Mouse (Mus musculus): ENCODE results near the gene Rgcc.

Rgcc gene

DNA sequence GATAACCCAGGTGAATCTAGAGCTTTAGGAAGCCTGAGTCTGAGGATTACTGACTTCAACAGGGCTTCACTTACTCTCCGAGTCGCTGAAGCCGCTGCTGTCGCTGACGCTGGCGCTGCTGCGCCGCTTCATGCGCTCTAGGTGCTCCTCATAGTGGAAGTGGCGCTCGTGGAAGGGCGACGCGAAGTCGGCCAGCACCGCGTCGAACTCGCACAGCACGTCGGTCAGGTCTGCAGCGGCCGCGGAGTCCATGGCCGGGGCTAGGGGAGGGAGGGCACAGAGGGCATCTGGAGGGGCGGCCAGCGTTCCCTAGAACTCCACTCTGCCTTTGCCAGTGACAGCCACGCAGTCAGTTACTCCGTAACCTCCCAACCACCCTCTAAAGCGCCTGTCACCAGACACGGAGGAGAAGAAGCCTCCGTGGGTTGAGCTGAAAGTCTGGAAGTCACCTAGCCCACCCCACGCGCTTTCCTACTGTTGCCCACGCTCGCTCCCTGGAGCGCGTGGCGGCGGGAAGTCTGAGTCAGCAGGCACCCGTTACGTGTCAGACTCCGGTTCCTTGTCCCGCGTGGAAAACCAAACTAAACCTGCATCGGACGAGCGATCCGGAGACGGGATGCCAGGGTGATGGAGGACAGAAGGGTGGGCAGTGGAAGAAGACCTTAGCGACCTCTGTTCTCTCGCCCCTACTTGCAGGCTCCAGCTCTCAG, 649 bp downstream of the Rgcc start:
- DNase-seq (ENCODE audit: low read depth) = no peak

DNA sequence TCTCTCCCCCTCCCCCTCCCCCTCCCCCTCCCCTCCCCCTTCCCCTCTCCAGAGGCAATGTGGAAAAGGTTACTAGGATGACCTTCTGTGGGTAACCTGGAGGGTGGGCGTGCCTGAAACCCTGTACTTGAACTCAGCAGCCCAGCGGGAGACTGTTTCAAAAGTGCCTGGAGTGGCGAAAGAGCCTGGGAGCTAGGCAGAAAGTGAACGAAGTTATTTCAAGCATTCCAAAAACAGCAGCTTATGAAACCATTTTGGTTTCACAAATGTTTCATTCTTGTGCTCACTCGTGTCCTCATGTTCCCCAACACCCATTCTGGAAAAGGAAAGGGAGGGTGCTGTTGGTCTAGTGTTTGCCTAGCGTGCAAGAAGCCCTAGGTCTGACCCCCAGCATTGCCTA, 1.6 kb downstream of the Rgcc start:
- DNase-seq (ENCODE audit: low read depth) = no peak

DNA sequence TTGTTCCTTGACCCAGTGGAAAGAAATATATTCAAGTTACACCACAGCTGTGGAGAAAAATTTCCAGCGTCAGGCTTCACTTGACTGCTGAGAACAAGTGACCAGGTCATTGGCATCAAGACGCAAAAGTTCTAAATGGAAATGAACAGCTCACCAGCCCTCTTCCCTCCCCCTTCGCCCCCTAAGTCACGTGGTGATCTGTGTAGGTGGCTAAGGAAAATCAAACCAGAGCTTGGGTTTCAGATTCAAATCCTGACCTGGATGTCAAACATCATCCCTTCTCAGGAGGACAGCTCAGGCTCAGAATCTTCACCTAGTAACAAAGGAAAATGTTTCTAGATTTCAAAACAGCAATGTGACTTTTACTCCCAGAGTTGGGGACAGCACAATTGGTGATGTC, 2.2 kb downstream of the Rgcc start:
- no peak for DNase-seq (ENCODE audit: low read depth)

DNA sequence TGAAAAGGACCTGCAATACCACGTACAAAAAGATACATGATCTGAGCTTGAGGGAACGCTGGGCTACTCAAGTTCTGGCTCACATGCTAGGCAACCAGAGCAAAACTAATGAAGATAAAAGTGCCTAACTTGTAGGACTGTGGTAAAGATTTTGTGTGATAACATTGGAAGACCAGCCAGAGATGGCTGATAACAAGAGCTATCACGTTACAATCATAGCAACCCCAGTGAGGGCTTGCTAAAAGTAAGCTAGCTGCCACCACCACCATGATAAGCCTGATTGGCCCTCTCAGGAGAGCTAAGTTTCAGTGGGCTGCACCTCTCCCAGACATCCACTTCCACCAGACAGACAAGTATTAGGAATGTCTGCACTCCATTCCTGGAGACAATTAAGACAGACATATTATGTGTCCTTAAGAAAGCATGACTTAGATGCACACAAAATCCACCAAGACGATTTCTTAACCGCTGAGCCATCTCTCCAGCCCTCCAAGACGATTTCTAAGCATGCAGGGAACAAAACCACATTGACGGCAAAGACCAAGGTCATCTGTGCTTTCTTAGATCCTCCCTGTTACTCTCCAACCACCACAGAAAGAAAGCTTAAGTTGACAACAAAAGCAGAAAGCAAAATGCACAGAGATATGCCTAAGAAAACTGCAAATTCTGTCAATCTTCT, 3.0 kb downstream of the Rgcc start:
- no peak for DNase-seq (ENCODE audit: low read depth)

- DNase-seq (ENCODE audit: low read depth) = no peak
Observed at GRCm38 (mm10) chr14:79296836-79297235, 4.6 kb downstream of the Rgcc start.

GRCm38 (mm10) chr14:79296201-79296600, 5.2 kb downstream of the Rgcc start:
- DNase-seq (ENCODE audit: low read depth) = no peak

GRCm38 (mm10) chr14:79295579-79295978, 5.9 kb downstream of the Rgcc start:
- no peak for DNase-seq (ENCODE audit: low read depth)

GRCm38 (mm10) chr14:79294950-79295349, 6.5 kb downstream of the Rgcc start:
- DNase-seq (ENCODE audit: low read depth) = no peak

DNA sequence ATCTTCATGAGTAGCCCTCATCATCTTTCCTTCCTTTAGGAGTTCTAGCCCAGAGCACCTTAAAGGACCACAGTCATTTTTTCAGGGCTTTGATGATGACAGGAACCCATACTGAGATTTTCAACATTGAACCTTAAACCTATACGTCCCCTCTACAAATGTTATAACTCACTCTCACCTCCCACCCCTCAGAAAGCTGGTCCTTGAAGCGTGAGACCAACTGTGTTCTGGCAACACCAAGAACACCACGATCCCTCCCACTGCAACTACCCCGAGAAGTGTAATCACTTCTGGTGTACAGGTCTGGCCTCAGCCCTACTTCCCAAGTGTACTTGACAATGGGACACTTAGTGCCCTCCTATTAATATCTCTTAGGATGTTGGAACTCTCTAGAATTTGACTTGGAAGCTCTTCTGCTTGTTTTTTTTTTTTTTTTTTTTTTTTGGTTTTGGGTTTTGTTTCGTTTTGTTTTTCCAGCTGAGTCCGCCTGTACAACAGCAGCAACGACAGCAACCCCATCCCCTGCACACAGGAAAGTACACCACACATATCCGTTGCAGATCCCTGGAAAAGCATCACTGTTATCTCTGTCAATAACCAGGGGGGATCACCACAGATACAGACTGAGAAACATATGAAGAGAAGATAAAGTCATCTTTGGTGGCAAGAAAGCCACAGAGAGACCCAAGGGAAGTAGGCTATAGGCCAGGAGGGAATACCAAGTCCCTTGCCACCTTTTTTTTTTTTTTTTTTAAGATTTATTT, 7.2 kb downstream of the Rgcc start:
- no peak for DNase-seq (ENCODE audit: low read depth)

DNA sequence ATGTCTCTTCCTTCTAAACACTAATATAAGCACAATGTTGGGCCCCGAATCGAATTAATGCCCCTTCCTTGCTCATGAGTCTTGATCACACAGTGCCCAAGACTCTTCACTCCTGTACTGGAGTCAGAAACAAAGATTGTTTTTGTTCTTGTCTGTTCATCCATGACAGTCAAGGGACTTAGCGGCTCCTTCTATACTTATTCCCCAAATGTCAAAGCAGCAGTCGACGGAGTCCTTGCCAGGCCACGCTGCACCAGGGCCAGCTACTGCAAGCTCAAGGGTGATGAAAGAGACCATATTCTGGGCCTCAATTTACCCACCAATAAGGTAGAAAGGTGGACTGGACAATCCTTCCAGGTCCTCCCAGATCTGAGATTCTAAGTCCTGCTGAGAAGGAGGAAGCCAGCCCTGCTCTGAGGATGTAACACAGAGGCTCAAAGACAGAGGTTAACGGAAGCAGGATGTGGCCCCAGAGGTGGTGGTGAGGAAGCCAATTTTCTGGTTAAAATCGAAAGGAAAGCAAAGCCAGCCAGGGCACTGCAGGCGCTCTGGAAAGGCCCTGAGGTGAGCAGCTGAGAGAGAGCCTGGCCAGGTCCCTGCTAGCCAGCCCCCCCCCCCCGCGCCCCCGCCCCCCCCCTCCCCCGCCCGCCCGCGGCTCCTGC, 8.2 kb downstream of the Rgcc start:
- DNase-seq (ENCODE audit: low read depth) = no peak

- DNase-seq (ENCODE audit: low read depth) = no peak
Observed at GRCm38 (mm10) chr14:79291629-79292028, 9.8 kb downstream of the Rgcc start.

DNA sequence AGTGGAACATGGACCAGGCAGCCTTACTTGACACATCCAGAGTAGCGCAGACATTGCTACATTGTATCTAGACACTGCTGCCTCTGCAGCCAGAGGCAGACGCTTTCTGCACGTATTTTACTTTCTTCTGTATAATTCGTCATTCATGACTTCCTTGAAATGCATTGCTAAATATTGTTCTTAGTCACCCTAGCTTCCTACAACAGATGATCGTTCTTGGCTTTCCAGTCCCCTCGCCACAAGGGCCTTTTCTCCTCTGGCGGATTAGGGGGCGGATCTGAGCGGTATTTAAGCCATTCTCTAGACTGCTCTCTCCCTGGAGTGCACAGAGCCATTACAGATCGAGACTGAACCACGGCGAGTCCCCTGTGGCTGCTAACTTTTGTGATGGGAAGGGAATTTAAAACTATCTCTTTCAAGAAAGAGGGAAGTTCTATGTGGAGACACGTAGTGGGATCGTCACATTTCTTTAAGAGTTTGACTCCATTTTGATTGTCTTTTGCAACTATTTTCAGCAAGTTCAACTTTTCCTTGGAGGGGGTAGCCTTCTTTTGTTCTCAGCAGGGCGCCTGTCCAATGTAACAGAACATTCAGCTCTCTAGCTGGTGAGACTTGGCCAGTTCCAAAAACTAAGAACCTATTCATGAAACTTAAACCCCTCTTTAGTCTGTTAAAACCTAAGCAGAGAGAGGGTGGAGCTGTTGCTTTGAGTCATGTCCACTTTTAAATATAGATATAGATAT, 10.6 kb downstream of the Rgcc start:
- DNase-seq (ENCODE audit: low read depth) = no peak

- DNase-seq (ENCODE audit: low read depth) = no peak
Observed at GRCm38 (mm10) chr14:79289909-79290308, 11.5 kb downstream of the Rgcc start.

DNA sequence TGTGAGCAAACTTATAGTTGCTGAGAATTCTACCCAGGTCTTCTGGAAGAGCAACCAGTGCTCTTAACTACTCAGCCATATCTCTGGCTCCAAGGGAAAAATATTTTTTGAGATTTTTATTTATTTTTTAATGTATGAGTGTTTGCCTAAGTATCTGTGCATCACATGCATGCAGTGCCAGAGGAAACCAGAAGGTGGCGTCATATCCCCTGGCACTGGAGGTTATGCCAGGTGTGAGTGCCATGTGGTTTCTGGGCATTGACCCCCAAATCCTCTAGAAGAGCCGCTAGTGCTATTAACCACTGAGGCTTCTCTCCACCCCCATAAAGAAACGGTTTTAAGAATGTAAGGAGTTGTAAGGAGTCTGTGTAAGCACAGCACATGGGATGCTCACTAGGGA, 13.2 kb downstream of the Rgcc start:
- DNase-seq (ENCODE audit: low read depth) = no peak

DNA sequence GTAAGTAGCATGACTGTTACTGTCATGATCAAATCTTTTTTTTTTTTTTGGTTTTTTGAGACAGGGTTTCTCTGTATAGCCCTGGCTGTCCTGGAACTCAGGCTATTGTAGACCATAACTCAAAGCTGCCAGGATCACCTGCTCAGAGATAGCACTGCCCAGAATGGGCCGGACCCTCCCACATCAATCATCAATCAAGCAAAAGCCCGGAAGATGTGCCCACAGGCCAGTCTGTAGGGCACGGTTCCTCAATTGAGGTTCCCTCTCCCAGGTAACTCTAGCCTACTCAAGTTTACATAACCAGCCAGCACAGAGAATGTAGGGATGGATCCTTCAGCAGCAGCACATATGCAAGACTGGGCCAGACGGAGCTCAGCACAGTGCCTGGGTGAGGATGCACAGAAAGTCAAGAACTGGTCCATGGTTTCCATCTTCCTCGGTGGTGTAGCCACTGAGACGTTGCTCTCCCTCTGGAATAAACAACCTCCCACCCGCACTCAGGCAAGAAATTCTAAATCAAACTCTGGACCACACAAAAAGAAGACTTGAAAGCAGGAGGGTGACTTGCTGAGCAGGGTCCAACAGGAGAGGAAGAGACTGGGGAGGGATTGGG, 14.1 kb downstream of the Rgcc start:
- no peak for DNase-seq (ENCODE audit: low read depth)

GRCm38 (mm10) chr14:79285549-79285948, 15.9 kb downstream of the Rgcc start:
- no peak for DNase-seq (ENCODE audit: low read depth)

GRCm38 (mm10) chr14:79284616-79285015, 16.8 kb downstream of the Rgcc start:
- DNase-seq (ENCODE audit: low read depth) = no peak

- DNase-seq (ENCODE audit: low read depth) = no peak
Observed at GRCm38 (mm10) chr14:79283952-79284351, 17.5 kb downstream of the Rgcc start.

DNA sequence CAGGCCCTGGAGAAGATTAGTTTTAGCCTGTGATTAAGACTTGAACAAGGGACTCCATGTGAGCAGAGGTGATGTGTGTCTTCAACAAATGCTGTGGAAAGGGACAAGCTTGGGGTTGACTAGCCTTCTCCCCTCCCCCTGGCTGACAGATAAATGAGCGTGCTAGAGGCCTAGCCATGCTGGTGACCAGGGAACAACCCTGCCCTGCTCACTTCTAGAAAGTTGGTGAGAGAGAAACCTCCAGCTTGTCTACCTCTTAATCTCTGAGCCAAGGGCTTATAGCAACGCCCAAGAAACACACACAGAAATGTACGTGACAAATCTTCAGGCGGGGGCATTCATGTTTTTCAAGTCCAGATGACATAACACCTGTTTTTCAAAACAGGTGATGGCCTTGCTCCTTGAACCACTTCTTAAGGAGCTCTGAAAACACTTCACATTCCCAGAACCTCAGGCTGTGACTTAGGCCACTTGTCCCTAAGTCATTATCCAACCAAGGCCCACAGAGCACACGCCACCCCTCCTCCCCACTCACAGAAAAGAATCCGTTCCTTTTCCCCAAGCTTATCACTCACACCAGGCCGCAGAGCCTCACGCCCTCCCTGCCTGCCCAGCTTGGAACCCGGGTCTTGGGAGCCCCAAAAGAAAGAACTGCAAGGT, 19.4 kb downstream of the Rgcc start:
- DNase-seq (ENCODE audit: low read depth) = no peak

- no peak for DNase-seq (ENCODE audit: low read depth)
Observed at GRCm38 (mm10) chr14:79280456-79280855, 21.0 kb downstream of the Rgcc start.

DNA sequence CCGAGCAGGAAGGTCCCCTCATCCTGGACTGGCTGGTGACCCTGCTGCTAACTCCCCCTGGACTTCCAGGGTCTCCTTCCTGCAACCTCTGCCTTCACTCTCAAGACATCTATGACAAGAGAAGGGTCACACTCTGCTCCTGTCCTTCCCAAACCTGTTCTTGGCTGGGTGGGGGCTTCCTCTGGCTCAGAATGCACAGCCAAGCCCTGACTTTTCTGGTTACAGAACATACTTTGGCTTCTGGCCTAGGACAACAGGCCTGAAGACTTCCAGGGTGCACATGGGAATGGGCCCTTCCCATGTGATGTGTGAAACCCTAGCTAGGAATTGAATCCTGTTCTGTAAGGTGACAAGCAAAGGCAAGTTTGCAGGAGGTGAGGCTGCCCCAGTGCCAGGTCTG, 22.0 kb downstream of the Rgcc start:
- no peak for DNase-seq (ENCODE audit: low read depth)

All from c-Kit-positive CD71-negative TER-119-negative erythroid progenitor cells, embryonic 14.5 days (primary cell).